Mouse (Mus musculus): ENCODE results near the gene Chn1.

GRCm38 (mm10) chr2:73590106-73590505 is 185.0 kb downstream of the Chn1 start:
- TF ChIP-seq CTCF (conservative IDR thresholded peaks at IDR 0.05; ENCODE audit: insufficient read depth, insufficient read length, low read depth, low read length) (no peak), POLR2A (IDR thresholded peaks at IDR 0.05; ENCODE audit: low read depth, low read length) (no peak)

All from kidney, adult 2 months (tissue).